Mouse (Mus musculus) layer of hippocampus, adult 9-10 months (tissue): ENCODE results near the gene Brpf3.
"Not testable (repeated sequence)": the region's sequence is repeated elsewhere in the genome, so short reads cannot be mapped to it uniquely, and the experiment has no call there.

Source experiments
- DNase-seq: peaks from one replicate; pipeline ENCODE4 v3.0.0; 2022; ENCODE audit warnings: low spot score

Brpf3 gene

GRCm38 (mm10) chr17:28800671-28801412 is at the start of gene Brpf3:
Gene Brpf3 (plus strand): TSS chr17:28801090.
- peak; percentile 16 for DNase-seq

- no peak for DNase-seq
These were observed 44.4 kb upstream of the Brpf3 start for GRCm38 (mm10) chr17:28756447-28756846.

GRCm38 (mm10) chr17:28757470-28757869 is 43.4 kb upstream of the Brpf3 start:
- DNase-seq, result no peak

- DNase-seq, result no peak
These were observed 40.1 kb upstream of the Brpf3 start for GRCm38 (mm10) chr17:28760736-28761312.

- DNase-seq, result no peak
These were observed 39.0 kb upstream of the Brpf3 start for GRCm38 (mm10) chr17:28761871-28762270.

GRCm38 (mm10) chr17:28766203-28766602 is 34.7 kb upstream of the Brpf3 start:
- no peak for DNase-seq

- no peak for DNase-seq
These were observed 33.9 kb upstream of the Brpf3 start for GRCm38 (mm10) chr17:28766781-28767515.

GRCm38 (mm10) chr17:28769121-28769874 is 31.6 kb upstream of the Brpf3 start, which contains the start of gene Mapk13:
Gene Mapk13 (plus strand): TSS chr17:28769297.
- no peak for DNase-seq

- DNase-seq, result no peak
These were observed 30.9 kb upstream of the Brpf3 start for GRCm38 (mm10) chr17:28769875-28770421.

GRCm38 (mm10) chr17:28771289-28771688 is 29.6 kb upstream of the Brpf3 start:
- no peak for DNase-seq

GRCm38 (mm10) chr17:28774303-28774702 is 26.6 kb upstream of the Brpf3 start:
- not testable (repeated sequence) for DNase-seq

GRCm38 (mm10) chr17:28775161-28775560 is 25.7 kb upstream of the Brpf3 start:
- no peak for DNase-seq

GRCm38 (mm10) chr17:28776817-28777216 is 24.1 kb upstream of the Brpf3 start:
- no peak for DNase-seq

- DNase-seq, result no peak
These were observed 23.5 kb upstream of the Brpf3 start for GRCm38 (mm10) chr17:28777231-28778005.

GRCm38 (mm10) chr17:28779735-28780134 is 21.2 kb upstream of the Brpf3 start:
- DNase-seq, result no peak

GRCm38 (mm10) chr17:28780836-28781235 is 20.1 kb upstream of the Brpf3 start:
- DNase-seq, result no peak

GRCm38 (mm10) chr17:28781290-28782045 is 19.4 kb upstream of the Brpf3 start:
- no peak for DNase-seq

- DNase-seq, result no peak
These were observed 15.9 kb upstream of the Brpf3 start for GRCm38 (mm10) chr17:28785036-28785435.

GRCm38 (mm10) chr17:28787507-28787906 is 13.4 kb upstream of the Brpf3 start:
- DNase-seq, result no peak

GRCm38 (mm10) chr17:28797031-28797430 is 3.9 kb upstream of the Brpf3 start:
- DNase-seq, result no peak
